Mouse (Mus musculus): ENCODE data around the gene Adcy1.
"Not testable (repeated sequence)": the region's sequence is repeated elsewhere in the genome, so short reads cannot be mapped to it uniquely, and the experiment has no call there.

Gene Adcy1

DNA sequence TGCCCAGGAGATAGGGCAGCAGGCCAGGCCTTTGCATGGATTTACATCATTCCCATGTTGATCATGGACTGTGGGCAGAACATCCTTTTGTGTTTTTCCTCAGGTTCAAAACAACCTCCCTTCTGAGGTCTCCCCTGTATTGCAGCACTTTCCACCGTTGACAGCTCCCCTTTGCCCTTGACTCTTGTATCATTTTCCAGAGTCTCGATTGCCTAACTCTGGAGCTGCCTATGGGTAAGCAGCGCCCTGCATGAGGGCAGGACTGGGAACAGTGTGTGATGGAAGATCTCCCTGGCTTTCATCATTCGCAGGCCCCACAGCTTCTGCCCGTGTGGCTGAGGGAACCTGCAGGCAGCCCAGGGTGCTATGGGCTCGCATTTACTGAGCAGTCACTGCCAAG lies 129.4 kb downstream of the Adcy1 start:
- no peak for DNase-seq

DNA sequence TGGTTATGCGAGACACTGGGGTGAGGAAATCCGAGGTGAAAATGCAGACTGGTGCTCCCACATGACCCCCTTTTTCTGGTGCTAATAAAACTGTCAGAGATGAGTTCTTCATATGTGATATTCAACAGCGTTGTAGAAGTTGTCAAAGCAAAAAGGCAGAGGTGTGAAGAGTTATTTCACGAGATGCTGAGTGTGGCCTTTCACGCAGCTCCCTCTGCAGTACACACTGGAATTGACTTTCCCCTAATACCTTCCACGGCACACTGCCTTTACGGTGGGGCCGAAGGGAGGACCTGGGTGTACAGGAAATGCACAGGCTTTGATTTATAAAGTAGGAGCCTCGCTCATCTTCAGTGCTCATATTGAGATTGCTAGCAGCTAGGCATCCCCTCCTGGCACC lies 129.8 kb downstream of the Adcy1 start:
- no peak for DNase-seq

DNA sequence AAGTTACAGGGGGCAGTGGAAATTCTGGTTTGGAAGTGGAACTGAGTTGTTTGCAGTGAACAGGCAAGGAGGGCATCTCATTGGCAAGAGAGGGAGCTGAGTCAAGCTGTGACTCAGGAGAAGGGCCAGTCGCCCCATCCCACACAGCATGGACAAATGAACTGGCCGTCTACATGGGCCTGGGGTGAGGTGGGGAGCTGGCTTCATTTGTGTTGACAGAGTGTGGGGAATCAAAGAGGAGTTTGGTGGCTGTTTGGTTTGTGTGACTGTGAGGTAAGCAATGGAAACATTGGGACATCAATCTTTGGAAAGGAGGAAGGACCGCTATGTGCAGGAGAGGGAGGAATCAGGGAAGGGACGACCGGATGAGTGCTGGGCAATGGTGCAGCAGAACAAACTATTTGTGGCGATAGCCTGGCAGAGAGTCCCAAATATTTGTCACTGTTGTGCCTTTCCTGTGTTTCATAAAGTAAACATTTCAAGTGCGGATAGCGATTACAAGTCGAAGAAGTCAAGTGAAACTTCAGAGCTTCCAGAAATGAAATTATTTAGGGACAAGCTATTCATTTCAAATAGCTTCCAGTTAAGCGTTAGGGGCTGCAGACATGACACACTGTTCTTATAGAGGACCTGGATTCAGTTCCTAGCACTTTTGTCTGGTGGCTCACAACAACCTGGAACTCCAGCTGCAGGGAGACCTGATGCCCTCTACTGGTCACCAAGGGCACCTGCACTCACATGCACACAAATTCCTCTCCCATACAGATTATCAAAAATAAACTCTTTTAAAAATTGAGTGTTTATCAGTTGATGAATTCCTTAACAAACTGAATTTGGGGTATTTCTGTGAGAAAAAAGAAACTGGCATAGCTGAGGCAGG lies 131.4 kb downstream of the Adcy1 start:
- DNase-seq, result no peak

DNA sequence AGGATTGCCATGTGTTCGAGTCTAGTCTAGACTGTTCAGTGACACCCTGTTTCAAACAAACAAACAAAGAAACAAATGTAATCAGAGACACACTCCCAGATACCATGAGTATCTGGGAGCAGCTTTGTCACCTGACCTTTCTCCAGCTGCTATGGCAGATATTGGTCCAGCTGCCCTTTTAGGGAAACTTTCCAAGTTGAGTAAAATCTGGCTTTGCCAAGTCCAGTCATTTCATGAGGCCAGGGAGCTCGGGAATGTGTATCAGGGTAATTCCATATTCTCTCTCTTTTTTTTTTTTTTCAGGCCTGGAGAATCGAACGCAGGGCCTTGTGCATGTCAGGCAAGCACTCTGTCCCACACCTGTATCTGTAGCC lies 132.0 kb downstream of the Adcy1 start:
- no peak for DNase-seq

DNA sequence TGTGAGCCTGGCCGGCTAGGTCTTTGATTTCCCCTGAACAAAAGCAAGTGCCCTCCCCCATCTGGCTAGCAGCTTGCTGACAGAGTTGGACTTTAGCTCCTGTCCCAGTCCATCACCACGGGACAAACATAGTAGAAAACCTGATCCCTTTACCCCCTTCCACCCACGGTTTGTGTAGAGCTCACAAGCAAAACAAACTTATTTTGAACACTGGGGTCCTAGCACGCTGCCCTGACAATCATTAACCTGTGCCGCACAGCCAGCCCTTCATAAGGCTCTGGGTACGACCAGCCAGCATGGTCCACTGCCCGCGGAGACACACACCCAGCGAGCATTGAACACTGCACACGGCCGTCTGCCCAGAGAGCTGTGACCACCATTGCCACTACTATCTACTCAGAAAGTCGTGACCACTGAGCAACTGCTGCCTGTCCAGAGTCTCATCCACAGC lies 134.2 kb downstream of the Adcy1 start, which contains the start of gene Igfbp1:
TSS of gene Igfbp1 (plus strand) at position 292 of the 451 bp plus-strand sequence.
- DNase-seq, result no peak

DNA sequence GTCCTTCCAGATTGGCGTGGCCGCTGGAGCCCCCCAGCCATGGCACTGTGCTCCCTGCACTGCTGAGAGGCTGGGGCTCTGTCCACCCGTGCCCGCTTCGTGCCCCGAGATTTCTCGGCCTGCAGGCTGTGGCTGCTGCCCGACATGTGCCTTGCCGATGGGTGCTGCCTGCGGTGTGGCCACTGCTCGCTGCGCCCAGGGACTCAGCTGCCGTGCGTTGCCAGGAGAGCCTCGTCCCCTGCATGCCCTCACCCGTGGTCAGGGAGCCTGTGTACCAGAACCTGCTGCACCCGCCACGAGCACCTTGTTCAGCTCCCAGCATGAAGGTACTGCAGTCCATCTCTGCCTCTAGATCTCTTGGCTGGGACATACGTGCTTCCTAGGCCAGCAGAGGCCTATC lies 134.7 kb downstream of the Adcy1 start:
- no peak for DNase-seq

DNA sequence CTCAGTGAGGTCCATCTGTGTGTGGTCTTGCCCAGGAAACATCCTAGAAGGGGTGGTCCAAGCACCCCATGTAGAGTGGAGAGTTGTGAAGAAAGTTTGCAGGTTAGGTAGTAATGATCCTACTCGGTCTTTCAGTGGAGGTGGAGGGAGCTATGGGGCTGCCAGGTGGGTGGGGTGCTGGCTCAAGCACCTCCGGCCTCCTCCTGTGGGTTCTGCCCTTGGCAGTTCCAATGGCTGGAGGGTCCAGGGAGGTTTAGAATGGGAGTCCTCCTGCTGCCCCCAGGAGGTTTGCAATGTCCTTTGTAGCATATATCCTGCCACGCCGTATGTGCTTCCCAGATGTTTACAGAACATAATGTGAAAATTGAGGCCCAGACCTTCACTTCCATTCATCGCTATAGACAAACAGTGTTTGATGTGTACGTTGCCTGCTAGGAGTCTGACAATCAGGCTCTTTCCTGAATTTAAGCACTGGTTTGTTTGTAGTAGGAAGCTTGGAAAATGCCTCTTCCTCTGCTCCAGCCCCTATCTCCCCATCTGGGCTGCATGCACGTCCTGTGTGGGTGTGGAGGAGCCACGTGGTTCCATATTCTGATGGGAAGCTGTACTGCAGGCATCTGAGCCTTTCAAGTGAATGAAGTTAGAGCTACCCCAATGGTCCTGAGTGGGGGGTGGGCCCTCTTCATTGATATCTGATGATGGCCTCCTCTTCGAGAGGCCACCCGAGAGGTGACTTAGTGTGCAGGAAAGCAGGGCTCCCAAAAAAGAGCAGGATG lies 135.4 kb downstream of the Adcy1 start:
- no peak for DNase-seq

DNA sequence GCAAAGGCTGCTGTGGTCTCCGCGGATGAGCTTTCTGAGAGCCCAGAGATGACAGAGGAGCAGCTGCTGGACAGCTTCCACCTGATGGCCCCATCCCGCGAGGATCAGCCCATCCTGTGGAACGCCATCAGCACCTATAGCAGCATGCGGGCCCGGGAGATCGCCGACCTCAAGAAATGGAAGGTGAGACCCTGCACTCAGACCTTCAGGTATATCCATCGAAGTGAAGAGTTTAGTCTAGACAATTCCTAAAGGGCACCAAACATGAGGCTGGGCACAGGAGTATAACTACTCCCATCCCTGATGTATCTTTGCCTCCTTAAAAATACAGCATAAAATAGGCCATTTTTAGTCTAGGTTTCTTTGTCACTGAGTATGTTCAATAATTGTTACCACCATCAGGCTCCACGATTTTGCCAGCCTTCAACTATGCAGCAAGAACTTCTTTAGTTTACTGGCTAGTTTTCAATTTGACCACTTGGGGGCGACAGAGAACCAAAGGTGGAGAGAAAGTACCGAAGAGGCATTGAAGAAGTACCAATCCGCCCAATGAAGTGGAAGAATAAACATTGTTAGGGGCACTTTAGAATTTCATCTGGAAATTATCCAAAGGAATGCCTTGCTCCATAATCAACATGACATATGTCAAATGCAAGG lies 136.6 kb downstream of the Adcy1 start:
- no peak for DNase-seq

DNA sequence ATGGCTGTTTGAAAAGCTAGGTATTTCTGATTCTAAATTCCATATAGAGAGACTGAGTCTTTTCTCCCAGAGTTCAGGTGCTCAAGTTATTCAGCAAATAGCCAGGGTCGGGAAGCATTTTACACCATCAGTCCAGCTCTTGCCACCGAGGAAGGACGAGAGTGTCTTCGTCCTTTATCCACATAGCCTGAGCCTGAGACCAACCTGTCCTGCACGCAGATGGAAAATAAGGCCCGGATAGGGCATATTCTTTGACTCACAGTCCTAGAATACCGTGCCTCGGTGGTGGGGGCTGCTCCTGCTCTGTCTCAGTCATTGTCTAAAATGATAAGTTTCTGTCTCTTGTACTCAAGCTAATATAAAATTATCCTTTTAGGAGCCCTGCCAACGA lies 137.1 kb downstream of the Adcy1 start:
- no peak for DNase-seq

DNA sequence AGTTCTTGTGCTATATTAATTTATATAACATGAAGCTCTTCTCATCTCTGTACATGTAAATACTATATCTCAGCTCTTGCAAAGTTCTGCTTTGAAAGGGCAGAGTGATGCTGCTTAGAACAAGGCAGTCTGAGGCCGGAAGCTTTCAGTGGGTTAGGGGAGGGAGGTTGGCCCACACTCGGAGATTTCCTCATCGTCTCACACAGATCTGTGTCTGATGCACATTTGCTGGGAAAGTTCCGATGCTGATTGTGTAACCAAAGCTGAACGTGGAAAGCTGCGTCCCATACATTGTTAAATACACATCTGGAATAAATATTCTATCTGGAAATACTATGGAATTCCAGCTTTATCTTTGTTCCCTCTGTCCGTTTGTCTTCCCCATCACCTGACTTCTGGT lies 138.9 kb downstream of the Adcy1 start:
- DNase-seq, result no peak

DNA sequence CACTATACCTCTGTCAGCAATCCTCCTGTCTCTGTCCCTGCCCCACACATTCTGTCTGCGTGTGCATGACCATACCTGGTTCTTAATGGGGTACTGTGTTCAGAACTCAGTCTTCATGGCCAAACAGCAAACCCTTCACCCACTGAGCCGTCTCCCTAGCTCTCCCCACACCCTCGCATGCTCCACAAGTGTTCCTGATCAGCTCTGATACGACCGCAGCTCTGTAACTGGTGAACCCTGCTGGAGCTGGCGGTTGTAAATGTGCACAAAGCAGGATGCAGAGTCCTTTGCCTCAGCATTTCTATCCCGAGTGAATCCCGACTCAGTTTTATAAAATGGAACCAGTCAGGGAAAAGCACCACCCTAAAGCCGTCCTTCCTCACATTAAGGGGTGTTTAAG lies 140.6 kb downstream of the Adcy1 start:
- DNase-seq, result no peak

DNA sequence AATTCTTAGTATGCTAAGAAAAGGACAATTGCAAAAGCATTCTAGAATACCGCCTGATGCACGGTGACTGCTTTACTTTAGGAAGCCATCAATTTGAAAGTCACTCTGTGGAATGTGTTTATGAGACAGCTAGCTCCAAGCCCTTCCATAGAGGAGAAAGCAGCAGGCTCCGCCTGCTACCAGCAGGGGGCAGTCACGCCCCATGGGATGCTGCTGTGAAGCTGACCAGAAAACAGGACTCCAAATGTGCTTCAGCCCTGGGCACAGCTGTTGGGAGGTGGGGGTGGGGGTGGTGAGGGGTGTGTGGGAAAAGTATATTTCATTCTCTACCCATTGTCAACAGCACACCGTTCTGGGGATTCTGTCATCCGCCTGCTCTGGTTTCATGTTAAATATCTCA lies 147.1 kb downstream of the Adcy1 start:
- DNase-seq, result peak; percentile 79

DNA sequence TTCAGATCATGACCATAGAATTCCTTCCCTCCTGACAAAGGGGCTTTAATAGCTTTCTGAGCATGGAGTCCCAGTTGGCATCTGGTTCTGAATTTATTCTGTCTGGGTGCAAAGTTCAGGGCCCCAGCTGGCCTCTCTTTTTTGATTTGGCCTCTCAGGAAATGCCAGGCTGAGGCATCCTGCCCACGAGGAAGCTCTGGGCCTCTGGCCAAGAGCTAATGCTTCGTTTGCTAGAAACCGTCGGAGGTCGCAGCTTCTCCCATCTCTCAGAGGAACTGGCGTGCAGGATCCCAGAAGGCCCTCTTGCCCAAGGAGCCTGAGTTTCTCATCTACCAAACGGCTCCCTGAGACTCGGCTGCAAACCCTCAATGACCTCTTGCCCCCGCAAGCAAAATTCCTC lies 147.9 kb downstream of the Adcy1 start:
- DNase-seq, result no peak

DNA sequence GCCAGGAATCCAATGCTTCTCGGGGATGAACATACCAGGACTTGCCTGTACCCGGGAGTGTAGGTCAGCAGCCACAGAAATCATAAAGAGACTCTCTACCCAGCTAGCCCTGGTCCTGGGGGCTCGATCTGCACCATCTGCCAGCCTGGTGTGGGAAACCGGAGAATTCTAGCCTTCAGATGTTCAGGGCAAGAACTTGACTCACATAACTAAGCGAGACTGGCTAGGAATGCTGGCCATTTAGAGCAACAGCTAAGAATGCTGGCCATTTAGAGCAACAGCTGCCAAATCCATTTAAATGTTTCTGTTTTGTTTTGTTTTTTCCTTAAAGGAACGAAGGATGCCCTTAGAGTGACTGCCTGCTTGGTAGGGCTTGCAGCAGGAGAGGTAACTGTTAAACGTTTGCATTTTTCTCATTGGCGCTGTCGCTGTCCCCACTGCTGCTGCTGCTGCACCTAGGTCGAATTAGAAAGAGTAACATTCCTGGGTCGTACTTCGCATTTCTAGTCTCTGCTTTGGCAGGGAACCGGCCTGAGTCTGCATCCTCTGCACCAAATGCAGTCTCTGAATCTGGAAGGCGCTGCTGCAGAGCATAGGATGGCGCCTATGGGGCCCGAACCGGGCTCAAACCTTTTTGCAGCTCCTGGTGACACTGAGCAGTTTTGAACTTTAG lies 149.0 kb downstream of the Adcy1 start:
- DNase-seq, result no peak

DNA sequence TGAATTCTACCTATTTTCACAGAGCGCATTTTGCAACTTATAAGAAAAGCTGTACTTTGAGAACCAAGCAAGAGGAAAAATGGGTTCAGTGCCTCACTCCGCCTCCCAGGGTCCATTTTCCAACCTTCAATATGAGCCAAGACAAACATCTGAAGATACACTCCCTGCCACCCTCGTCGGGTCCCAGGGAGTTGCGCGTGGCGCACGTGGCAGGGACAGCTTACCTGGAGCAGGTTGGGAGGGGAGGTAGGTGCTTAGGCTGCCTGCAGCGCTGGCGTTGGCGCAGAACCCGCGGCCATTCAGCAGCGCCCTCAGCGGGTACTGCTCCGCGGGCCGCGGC lies 149.8 kb downstream of the Adcy1 start:
- no peak for DNase-seq

DNA sequence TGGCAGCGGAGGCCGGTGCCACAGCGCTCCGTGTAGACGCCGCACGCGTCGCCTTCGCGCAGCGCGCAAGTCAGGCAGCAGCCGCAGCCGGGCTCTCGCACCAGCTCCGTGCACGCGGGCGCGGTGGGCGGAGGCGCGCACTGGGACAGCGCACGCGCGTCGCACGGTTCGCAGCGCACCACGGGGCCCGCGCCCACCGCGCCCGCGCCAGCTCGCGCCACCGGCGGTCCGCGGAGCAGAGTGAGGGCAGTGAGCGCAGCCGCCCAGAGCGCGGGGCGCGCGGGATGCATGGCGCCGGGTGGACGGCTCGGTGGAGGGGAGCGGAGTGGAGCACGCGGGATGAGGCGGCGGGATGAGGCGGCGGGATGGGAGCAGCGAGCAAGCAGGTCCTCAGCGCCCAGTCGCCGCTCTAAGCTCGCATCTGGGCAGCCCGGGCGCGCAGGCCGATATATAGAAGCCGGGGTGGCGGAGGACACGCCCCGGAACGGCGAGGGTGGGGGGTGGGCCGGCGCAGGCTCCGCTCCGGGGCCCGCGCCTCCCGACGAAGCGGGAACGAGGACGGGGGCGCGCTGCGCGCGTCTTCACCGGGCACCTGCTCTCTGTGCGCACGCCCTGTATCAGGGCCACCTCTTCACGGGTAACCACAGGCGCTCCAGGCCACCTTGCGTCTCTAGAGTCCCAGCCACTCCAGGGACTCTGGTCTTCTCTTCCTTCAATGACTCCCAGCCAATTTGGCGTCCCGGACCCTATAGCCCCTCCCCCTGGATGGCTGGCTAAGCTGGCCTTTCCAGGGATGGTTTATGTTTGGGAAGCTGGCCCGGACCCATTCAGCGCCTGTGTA lies 150.4 kb downstream of the Adcy1 start, which contains the start of gene Igfbp3:
TSS of gene Igfbp3 (minus strand) at position 423 of the 841 bp plus-strand sequence.
- peak; percentile 88 for DNase-seq

DNA sequence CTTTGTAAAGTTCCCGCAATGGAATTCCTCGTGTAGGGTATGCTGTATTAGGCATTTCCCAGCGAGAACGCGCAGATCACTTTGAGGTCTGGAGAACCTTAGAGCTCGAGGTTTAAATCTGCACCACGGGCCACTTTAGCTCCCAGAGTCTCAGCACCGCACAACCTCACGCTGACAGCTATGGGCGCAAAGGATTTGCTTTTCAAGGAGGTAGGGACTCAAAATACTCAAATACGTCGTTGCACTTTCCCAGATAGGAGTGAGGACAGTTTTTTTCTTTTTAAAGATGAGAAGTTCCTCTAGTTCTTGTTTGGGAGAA lies 151.0 kb downstream of the Adcy1 start:
- DNase-seq, result no peak

DNA sequence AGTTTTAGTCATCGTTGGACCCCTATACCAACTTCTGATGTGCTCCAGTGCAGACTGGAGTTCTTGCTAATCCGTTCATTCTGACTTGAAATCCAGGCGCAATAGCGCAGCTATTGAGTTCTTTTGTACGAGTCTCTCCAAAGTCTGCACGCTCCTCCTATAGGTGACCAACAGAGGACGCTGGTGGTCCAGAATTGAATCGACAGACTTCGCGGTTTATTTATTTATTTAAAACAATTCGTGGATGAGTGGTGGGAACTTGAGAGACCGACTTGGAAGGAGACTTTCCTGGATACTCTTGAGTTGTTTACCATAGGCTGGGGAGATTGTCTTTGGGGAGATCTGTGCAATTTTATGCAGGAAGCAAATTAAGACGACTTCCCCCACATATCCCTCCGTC lies 151.5 kb downstream of the Adcy1 start:
- peak; percentile 61 for DNase-seq

DNA sequence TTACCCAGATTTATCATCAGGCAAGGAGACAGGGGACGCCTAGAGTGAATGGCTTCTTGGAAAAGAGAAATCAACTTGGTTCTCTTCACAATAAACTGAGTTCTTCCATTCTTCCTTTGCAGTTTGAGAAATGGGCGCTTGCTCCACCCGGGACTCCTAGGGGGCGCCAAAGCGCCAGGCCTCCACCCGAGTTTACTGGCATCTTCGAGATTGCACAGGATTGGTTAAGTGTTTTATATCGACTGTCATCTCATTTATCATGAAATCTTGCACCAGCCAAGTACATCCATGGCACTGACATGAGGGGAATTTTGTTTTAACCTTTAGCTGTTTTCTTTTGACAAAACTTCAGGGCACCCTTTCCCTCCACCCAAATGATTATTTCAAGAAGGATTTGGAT lies 152.4 kb downstream of the Adcy1 start:
- peak; percentile 61 for DNase-seq

DNA sequence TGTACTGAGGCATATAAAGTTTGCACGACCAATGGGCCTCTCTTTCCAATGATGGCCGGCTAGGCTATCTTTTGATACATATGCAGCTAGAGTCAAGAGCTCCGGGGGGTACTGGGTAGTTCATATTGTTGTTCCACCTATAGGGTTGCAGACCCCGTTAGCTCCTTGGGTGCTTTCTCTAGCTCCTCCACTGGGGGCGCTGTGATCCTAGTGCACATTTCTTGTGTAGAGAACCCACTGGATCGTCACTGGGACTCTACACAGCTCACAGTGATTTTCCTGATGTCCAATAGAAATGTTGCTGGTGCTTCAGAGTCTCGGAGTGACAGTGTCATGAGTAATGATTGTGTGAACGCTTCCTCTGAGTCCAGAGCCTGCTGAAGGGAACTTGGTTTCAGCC lies 158.5 kb downstream of the Adcy1 start:
- not testable (repeated sequence) for DNase-seq

DNA sequence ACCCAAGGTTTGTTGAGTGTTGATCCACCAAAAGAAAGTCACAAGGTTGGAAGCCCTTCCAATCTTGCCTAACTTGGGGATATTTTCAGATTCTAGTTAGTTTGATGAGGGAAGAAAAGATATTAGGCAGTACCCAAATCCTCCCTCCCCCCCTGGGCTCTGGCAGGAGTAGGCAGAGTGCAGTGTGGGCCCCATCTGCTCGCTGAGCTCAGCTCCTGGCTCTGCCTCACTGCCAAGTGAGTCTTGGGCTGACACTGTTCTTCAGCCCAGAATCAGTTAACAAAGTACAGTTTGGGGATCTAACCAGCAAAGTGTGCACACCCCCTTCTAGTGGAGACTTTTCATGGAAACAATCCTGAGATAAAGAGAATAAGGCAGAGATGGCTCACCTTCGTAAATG lies 162.9 kb downstream of the Adcy1 start:
- DNase-seq, result peak; percentile 33

DNA sequence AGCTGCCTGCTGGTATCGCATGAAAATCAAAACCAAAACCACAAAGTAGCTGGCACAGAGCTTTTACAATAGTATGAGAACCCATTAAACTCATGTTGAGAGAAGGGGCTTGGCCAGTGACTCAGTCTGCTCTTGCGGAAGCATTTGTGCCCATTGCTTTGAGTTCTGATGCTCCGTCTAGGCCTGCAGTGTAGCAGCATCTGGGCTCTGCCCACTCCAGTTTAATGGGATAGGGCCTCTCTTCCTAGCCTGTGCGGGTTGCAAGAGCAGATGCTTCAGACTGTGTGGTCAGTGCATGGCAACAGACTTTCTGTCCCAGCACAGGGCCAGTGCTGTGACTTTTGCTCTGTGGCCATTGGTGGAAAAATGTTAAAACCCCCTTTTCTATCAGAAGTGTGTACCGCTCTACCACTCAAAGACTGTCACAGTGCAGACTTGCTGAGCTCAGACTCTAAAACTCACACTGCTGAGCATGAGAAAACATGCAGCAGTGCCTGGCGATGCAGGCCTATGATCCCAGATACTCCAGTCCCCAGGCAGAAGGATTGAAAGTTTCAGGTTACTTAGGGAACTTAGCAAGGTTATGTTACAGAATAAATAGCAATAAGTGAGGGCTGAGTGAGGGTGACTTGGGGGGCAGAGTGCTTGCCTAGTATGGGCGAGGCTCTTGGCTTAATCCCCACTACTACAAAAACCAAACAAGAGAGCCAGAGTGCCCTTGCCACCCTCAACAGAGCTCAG lies 163.7 kb downstream of the Adcy1 start:
- no peak for DNase-seq

Data from right cerebral cortex, postnatal 25 days (tissue).